Mouse (Mus musculus): ENCODE results near the gene Acot1.

DNA sequence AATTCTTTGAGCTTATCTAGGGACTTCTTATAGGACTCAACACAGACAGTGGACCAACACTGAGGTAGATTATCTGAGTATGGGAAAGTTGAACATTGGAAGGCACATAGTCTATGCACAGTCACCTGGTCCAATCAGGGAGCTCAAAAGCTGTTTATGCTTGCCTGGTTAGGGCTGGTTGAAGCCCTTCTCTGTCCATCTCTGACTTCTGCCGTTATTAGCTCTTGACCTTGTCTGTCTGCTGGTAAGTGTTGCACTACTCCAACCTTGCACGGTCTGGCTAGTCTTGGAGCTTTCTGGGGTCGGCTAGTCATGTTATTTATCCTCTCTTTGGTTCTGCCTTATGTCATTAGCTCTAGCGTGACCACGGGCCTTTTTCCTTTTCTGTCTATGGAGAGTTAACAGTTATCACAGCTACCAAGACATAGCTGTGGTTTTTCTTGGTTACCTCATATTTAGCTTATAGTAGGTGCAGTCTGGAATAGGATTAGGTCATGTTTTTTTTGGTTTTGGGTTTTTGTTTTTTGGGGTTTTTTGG lies 42.7 kb downstream of the Acot1 start, which contains the start of gene Acot3:
- no peak for TF ChIP-seq POLR2A (IDR thresholded peaks at IDR 0.05; ENCODE audit: extremely low read depth, insufficient read depth, low read length)
- no peak for TF ChIP-seq CTCF (IDR thresholded peaks at IDR 0.05; ENCODE audit: low read depth, low read length)

Measured in liver, adult 2 months (tissue).